Mouse (Mus musculus) heart, embryonic 16.5 days (tissue): ENCODE measurements around the gene Ogfod1. TPM values are rescaled to one million over a fixed set of nuclear protein-coding genes. Genes with fewer than 3 reads are reported as not detected.

Experiments
- polyA plus RNA-seq: library from polyadenylated mRNA; unstranded; fragments of >200 nt; fragmentation: Nextera tagmentation; extraction: Ambion mirVana; gene quantifications from 2 replicates; pipeline ENCODE4 v1.2.1, GENCODE M21; 2015

Gene Ogfod1
- polyA plus RNA-seq, 1 experiment from 2014 or later = 12.2 TPM

Other genes with a start within 250 kb of the Ogfod1 start
- gene Gnao1, start 227.2 kb upstream of the Ogfod1 start, polyA plus RNA-seq = 10.1 and 10.8 TPM in 2 replicates
- gene Amfr, start 24.4 kb upstream of the Ogfod1 start, polyA plus RNA-seq = 43.3 and 45.5 TPM in 2 replicates
- gene Nudt21, start 167 bp upstream of the Ogfod1 start, polyA plus RNA-seq = 64.5 and 76.9 TPM in 2 replicates
- 9.8 and 12.4 TPM in 2 replicates for gene Bbs2, start 61.7 kb downstream of the Ogfod1 start, polyA plus RNA-seq
- gene Mt4, start 100.0 kb downstream of the Ogfod1 start, polyA plus RNA-seq = not detected in 2 replicates
- gene Mt3, start 115.4 kb downstream of the Ogfod1 start, polyA plus RNA-seq = 57.4 and 68.9 TPM in 2 replicates
- 58.8 and 59.5 TPM in 2 replicates for gene Mt2, start 135.5 kb downstream of the Ogfod1 start, polyA plus RNA-seq
- gene Mt1, start 141.9 kb downstream of the Ogfod1 start, polyA plus RNA-seq = 662 and 667 TPM in 2 replicates
- 58.9 and 60.3 TPM in 2 replicates for gene Nup93, start 177.4 kb downstream of the Ogfod1 start, polyA plus RNA-seq